Mouse (Mus musculus) layer of hippocampus, adult 2 months (tissue): ENCODE data around the gene Tipin. TPM values are rescaled to one million over a fixed set of nuclear protein-coding genes. Genes with fewer than 3 reads are reported as not detected.
A peak's percentile ranks its signal among the peaks of the same experiment; 100 is the strongest.

Source experiments
- DNase-seq, 2 experiments: peaks; one replicate each; pipeline ENCODE4 v3.0.0; 2022; ENCODE audit warnings: low spot score in 2 of 2
- H3K27ac ChIP-seq: fragments of 200-600 bp; 2 replicates; pipeline ENCODE4 v1.8.1; 2022
- H3K4me3 ChIP-seq: fragments of 200-600 bp; 2 replicates; pipeline ENCODE4 v1.8.1; 2022; ENCODE audit warnings: mild to moderate bottlenecking
- CTCF ChIP-seq: fragments of 200-600 bp; conservative IDR thresholded peaks from 2 replicates; pipeline ENCODE4 v1.8.1; 2022; ENCODE audit warnings: antibody characterized with exemption, mild to moderate bottlenecking, moderate library complexity
- total RNA-seq, 2 experiments: library from RNA; stranded (reverse); gene quantifications; 2 replicates each; pipeline ENCODE4 v1.2.3; 2021

Gene Tipin
- total RNA-seq, 2 experiments from 2014 or later: 15.4 to 21.7 TPM

DNA sequence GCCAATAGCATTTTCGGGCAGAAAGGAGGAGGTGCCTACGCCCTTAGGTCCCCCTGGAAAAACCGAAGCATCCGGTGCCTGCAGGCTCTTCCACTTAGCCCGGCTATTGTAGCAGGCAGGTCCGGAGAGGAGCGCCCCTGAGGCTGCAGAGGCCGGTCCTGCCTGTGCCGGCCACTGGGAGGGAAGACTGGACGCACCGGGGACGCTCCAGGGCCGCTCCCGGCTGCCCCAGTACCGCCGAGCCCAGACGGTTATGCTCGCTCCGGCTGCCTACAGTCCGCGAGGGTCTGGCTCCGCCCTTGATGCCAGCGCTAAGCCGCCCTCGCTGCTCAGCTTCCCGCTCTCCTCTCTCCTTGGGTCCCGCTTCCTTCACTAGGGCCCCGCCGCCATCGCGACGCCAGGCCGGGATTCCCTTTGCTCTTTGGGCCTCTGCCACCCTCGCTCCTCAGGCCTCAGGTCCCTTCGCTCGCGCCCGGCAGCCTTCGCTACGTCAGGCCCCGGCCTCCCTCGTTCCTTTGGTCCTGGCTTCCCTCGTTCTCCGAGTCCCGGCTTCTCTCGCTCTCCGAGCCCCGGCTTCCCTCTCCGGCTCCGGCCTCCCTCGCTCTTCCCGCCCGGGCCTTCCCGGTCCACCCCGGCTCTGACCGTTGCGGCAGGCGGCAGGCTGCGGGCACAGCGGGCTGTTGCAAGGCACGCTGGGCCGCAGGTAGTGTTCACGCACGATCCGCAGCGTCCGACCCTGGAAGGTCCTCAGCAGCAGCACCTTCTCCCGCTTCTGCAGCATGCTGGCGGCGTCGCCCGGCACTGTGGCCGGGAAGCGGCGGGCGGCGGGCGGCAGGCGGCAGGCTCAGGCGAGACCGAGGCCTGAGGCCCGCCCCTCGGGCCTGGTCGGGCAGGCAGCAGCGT, 59.2 kb downstream of the Tipin start:
- peak; percentile 42 to 56 for DNase-seq
- Histone ChIP-seq H3K4me3 (peak overlapping the region; percentile 82), H3K27ac (peak overlapping the region; percentile 95)
- peak; percentile 30; the same call in 1 of the 2 replicates for TF ChIP-seq CTCF

DNA sequence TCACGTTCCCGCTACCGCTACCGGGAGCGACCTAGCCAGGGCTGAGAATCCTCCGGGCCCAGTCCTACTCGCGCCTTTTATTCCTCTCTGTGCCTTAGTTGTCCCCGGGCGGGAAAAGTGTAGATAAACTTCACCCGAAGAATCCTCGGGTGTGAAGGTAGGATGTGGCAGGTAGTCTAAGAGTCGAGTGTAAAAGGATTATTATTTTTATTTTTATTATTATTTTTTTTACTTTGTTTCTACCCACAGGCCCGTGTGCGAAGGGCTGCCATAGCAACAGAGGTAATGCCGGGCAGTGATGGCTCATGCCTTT, 59.8 kb downstream of the Tipin start, which contains the start of gene Dis3l:
Dis3l (minus strand) TSS at position 35 of the 313 bp plus-strand sequence.
- peak in 1 of 2 experiments; percentile 7 for DNase-seq
- peak within 1 kb of the TSS; percentile 82 for H3K4me3 ChIP-seq

DNA sequence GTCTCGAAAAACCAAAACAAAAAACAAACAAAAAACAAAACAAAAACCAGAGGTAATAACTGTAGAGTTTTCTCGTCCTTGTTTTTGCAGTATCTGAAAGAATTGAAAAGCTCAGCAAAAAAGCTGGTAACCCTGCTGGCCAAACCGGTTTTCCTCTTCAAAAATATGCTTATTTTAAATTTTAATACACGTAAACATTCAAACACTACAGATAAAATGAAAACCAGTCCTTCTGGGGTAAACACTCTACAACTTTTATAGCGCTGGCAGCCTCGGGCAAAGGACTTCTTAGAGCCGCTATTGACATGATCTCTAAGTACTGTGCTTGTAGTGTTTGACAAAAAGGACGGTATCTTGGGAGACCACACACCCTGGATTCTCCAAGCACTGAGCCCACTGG, 60.3 kb downstream of the Tipin start:
- peak overlapping the region; percentile 82 for H3K4me3 ChIP-seq

More for the DNA sequence above, 59.8 kb downstream of the Tipin start, which contains the start of gene Dis3l:
- TF ChIP-seq CTCF: no peak
- peak within 1 kb of the TSS; percentile 95 for H3K27ac ChIP-seq

DNA sequence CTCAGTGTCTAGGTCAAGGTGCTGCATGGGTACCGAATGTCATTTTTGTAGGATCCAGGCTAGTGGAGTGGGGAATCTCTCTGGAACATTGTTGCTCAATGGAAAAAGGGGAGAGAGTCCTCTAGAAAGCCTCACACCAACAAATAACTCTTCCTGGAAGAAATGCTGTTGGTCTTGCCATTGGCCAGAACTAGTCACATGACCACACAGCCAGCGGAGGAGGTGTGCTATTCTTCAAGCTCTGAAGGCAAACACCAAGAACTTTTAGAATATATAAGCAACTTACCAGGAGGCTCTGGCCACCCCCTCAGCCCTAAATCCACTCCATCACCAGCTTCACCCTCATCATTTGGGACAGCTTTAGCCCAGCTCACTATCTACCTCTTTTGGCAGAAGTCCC, 62.3 kb downstream of the Tipin start:
- no peak for DNase-seq
- no peak overlapping the region for H3K4me3 ChIP-seq
- TF ChIP-seq CTCF: no peak
- H3K27ac ChIP-seq: no peak overlapping the region

More for the DNA sequence above, 60.3 kb downstream of the Tipin start:
- peak overlapping the region; percentile 95 for H3K27ac ChIP-seq
- 0 out of 2 replicates have a peak, but pooled peaks have one; percentile 14 for TF ChIP-seq CTCF
- no peak for DNase-seq

DNA sequence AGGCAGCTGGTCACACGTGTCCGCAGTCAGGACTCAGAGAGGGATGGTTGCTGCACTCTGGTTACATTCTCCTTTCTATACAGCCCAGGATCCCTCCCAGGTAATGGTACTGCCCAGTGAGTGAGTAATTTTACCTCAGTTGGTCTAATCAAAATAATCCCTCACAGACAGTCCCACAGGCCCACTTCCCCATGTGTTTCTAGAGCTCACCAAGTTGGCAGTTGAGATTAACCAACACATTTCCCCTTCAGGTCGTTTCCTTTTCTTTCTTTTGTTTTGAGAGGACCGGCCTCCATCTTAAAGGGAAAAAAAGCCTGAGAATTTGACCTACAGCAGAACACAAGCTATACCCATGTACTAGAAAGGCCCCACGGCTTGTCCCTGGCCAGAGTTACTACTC, 64.5 kb downstream of the Tipin start:
- DNase-seq: no peak
- TF ChIP-seq CTCF: no peak
- Histone ChIP-seq H3K27ac (no peak overlapping the region), H3K4me3 (no peak overlapping the region)

DNA sequence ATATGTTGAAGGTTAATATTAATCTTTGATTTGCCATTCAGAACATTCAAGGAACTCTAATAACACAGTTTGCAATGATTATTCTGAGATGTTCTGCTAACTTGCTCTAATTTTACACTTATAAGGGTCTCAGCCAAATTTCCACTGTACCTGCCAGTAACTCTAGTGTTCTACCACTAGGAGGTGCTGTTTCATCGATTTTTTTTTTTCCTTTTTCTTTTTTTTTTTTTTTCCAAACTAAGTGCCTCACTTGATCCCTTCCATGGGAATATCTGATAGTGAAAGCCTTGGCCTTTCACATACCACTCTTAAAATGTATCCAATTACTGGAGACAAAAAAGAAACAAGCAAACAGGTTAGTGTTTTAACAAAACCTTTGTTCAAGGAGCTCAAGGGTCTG, 66.0 kb downstream of the Tipin start:
- TF ChIP-seq CTCF: peak; percentile 92
- Histone ChIP-seq H3K4me3 (no peak overlapping the region), H3K27ac (no peak overlapping the region)
- DNase-seq: no peak

DNA sequence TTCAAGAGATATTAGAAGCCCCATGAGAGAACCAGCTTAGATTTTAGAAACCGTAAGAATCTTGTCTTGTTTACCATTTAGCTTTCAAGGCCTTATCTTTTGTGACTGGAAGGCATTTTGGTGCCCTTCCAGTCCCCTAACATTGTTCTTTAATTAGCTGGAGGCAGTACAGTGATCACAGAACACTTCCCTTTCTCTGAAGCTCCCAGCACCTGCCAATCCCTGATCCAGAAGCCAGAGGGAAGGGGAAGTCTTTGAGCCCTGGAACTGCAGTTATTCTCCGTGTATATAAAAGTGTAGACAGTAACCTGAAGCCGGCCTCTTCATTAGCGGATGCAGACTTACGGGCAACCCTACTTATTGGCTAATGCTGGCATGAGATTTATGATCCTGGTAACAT, 68.1 kb downstream of the Tipin start:
- H3K4me3 ChIP-seq: no peak overlapping the region
- DNase-seq: no peak
- no peak overlapping the region for H3K27ac ChIP-seq
- no peak for TF ChIP-seq CTCF

DNA sequence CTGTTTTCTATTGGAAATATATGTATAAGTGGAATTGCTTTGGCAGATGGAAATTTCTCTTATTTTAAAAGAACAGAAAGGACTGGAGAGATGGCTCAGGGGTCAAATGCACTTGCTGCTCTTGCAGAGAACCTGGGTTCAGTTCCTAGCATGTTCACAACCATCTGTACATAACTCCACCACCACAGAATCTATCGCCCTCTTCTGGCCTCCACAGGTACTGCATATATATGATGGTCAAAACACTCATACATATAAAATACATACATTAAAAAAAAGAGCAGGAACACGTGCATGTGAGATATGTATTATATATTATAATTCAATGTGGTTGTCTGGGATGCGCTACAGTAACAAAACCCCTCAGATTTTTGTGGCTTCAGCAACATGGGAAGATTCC, 69.8 kb downstream of the Tipin start:
- no peak for DNase-seq
- H3K27ac ChIP-seq: no peak overlapping the region
- peak; percentile 65 for TF ChIP-seq CTCF
- H3K4me3 ChIP-seq: no peak overlapping the region

Other genes with a start within 250 kb of the Tipin start
- gene Lctl, start 164.4 kb upstream of the Tipin start, total RNA-seq: not detected
- gene Zwilch, start 108.5 kb upstream of the Tipin start, total RNA-seq: 1 to 10 TPM; 2.6 to 4.8 TPM
- gene Rpl4, start 108.2 kb upstream of the Tipin start, total RNA-seq: 100 to 1,000 TPM; 607 to 624 TPM
- 10 to 100 TPM; 15.0 to 19.6 TPM for gene Snapc5, start 102.3 kb upstream of the Tipin start, total RNA-seq
- gene Uchl4, start 46.4 kb upstream of the Tipin start, total RNA-seq: 1 to 10 TPM; 2.8 to 2.9 TPM
- gene Map2k1, start 27.9 kb upstream of the Tipin start, total RNA-seq: 100 to 1,000 TPM; 329 to 346 TPM
- gene Dis3l, start 59.7 kb downstream of the Tipin start, total RNA-seq: 10 to 100 TPM; 27.3 to 29.3 TPM
- gene Megf11, start 104.0 kb downstream of the Tipin start, total RNA-seq: 10 to 100 TPM; 14.1 to 18.5 TPM